Mouse (Mus musculus) adrenal gland, adult (tissue): ENCODE data around the gene Manf.

Experiments
- DNase-seq, 2 experiments: peaks; one replicate each; pipeline ENCODE4 v3.0.0; 2022 to 2023; ENCODE audit warnings: low spot score in 1 of 2; ENCODE audit not compliant: inconsistent age in 2 of 2

Gene Manf

GRCm38 (mm10) chr9:106891829-106892551 is at the start of gene Manf:
TSS of gene Manf (minus strand) at chr9:106891979.
- peak; percentile 99 for DNase-seq

DNA sequence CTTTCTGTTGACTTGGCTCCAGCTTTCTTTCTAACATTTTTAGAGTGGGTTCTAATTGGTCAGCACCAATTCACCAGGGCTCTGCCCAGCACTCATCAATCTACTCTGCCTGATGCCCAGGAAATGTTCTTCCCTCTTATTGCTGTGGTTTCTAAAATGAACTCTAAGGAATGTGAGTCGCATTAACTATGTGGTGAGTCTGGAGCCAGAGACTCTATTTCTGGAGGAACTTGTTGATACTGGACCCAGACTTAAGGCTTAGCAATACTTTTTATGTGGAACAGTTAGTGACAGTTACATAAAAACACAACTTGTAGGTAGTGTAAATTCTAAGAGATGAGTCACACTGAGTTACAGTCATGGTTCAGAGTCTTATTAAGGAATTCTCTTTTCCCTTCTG is 43.2 kb upstream of the Manf start:
- DNase-seq: no peak

DNA sequence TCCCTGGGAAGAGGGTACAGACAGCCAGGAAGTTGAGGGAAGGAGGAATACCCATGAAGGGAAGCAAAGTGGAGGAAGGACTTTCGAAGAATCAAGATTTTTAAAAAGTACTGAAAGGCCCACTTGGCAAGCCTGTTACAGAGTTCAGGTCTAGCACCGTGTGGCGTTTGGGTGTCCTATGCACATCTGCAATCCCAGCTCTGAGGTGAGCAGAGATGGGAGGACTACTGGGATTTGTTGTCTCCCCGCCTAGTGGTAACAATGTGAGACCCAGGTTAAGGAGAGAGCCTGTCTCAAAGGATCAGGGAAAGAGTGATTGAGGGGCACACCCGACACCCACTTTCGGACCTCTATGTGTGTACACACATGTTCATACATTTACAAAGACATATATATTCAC is 23.1 kb upstream of the Manf start:
- DNase-seq: no peak

DNA sequence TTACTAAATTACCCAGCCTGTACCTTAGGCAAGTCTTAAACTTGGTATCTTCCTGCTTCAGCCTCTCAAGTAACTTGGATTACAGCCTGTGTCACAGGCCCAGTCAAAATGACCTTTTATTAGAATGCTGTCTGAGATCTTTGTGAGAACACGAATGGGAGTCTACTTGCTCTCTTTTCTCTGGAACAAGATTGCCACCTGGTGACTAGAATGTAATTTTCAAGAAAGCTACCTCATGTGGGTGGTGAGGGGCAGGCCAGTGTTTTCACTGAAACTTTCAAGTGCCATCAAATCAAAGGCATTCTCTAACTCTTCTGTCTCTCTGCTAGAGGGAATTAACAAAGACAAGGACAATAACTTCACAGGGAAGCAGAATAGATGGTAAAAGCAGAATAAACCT is 22.0 kb upstream of the Manf start:
- peak in 1 of 2 experiments; percentile 50 for DNase-seq

GRCm38 (mm10) chr9:106911624-106912023 is 19.8 kb upstream of the Manf start:
- DNase-seq: no peak

GRCm38 (mm10) chr9:106908715-106909114 is 16.9 kb upstream of the Manf start:
- DNase-seq: peak in 1 of 2 experiments; percentile 28

DNA sequence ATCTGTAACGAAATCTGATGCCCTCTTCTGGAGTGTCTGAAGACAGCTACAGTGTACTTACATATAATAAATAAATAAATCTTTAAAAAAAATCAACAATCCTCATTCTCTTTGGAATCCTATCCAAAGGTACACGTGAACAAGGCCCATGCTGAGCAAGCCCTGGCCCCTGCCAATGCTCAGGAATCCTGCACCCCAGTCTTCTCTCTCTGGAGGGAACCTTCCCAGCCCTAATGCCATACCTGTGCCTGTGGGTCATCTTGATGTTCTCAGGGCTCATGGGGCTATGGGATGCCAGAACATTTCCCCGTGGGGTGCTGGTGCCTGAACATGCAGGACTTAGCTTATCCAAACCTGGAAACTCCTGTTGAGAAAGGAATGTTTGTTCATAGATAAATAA is 16.4 kb upstream of the Manf start:
- no peak for DNase-seq

- DNase-seq: no peak
Observed at GRCm38 (mm10) chr9:106906597-106906996, 14.8 kb upstream of the Manf start.

- DNase-seq: peak in 1 of 2 experiments; percentile 77
Observed at GRCm38 (mm10) chr9:106903791-106904134, 12.0 kb upstream of the Manf start.

DNA sequence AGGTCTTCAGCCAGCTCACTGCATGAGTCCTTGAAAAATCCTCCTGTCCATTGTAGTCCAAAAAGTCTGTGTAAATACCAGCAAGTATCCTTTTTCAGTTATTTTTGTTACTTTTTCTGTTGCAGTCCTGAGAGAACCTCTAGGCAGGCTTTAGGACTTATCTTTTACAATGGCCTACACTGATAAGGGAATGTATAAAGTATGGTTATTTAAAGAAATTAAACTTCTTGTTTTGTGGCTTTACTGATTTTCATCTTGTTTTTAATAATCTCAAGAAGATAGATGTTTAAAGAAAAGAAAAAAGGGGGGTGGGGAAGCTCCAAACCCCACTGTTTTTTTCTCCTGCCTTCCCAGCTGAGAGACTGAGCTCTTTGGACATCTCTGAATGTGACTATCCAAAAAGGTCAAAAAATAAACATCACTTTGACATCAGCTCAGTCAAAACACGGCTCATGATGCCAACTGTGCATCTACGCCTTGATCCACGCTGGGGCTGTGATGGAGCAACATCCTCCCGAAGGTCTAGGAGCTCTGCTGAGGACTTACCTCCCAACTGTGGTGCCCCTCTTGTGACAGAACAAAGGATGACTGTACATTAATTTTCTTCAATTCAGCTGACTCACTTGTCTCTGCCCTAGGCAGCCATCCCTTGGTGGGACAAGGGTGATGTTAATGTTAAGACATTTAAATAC is 11.5 kb upstream of the Manf start:
- DNase-seq: no peak

DNA sequence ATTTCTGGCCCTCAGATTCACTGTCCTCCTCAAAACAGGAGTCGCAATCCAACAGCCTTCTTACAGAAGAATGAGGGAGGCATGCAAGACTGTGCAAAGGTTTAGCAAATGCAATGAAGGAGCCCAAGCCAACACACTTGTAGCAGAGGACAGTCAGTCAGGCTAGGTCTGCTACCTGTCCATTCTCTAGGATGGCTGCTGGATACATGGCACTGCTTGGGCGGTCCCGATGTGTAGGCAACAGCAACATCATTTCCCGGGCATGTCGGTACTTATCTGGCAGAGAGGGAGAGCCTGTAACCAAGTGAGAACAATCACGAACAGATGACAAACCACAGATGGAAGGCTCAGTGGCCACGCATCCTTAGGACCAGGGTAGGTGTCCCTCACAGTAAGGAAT is 9.8 kb upstream of the Manf start:
- peak in 1 of 2 experiments; percentile 20 for DNase-seq

- peak in 1 of 2 experiments; percentile 82 for DNase-seq
Observed at GRCm38 (mm10) chr9:106898901-106899300, 7.1 kb upstream of the Manf start.

GRCm38 (mm10) chr9:106893327-106893726 is 1.5 kb upstream of the Manf start:
- DNase-seq: peak in 1 of 2 experiments; percentile 28

DNA sequence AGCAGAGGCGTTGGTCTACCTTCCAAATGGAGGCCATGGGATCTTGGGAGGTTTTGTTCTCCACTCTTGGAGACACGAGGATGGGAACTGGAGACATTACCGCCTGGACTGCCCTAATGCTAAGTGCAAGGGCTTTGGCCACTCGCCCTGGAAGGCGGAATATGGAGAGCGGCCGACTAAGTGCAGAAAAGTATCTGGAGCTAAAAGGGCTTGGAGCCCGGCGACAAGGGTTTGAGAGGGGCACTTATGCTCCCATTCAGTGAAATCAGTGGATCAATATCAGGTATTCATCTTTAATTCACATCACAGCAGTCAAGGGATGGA is 735 bp upstream of the Manf start:
- DNase-seq: no peak

GRCm38 (mm10) chr9:106891341-106891741 is 438 bp downstream of the Manf start:
- no peak for DNase-seq

- DNase-seq: peak; percentile 87 to 94
Observed at GRCm38 (mm10) chr9:106890496-106891240, 1.1 kb downstream of the Manf start.

DNA sequence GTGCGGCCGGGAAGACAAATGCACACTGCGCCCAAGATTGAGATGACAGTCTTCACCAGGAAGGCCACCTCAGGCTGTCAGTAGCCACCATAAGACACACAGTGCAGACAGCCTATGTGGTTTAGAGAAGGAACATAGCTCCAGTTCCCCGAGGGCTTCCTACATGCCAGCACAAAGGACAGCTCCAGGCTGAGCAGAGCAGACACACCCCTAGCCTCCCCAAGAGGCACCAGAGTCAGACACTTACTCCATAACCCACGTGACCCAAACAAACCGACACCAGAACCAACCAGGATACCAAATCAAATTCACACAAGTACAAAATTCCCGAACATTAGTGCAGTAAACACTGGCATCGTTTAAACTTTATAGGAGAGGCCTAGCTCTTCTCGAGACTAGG is 2.5 kb downstream of the Manf start:
- DNase-seq: peak in 1 of 2 experiments; percentile 43

DNA sequence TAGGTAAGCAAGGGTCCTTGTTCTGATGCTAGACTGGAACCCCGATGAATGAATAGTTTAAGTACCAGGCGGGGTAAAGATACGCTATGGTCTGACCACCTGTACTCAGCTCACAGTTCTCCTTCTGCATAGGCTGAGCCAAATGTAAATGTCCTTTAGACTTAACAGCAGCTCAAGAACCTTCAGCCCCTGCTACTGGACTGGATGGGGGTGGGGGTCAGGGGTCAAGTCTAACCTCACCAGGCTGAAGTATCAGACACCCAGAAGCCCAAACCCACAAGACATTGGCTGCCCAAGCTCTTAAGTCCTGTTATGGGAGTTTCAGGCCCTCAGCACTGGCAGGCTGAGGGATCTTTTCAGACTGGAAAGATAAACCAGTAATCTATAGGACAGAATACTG is 3.4 kb downstream of the Manf start:
- peak in 1 of 2 experiments; percentile 37 for DNase-seq

DNA sequence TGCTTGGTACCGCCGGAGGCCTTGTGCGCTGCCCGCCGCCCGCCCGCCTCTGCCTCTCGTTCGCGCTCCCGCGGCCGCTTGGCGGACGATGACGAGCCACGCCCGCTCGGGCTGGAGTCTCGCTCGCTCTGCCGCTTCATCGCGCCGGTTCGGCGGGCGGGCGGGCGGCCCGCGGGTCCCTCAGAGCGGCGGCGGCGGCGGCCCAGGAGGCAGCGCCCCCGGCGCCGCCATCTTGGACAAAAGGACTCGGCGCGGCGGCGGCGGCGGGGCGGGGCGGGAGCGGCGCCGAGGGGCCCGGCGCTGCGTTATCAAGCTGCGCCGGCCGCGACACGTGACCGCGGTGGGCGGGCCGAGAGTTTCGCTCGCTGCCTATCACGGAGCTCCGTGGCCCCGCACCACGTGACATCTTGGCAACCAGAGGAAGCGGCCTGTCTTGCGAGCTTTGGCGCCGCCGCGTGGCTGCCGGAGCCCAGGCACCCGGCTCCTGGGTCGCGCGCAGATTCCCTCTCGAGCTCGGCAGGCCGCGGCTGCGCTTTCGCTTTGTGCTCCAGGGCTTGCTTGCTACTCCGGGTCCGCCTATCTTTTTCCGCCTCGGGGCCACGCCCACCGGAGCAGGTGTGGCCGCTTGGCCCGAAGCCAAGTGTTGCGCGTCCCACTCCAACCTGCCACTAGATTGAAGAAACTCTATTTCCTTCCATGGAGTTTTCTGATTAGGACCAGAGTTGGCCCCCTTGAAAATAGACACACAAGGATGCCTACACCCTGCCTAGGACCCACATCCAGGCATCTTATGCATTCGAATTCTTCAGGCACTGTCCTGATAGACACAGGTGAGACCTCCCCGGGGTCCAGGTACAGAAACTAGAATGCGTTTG is 4.7 kb downstream of the Manf start, which contains the start of gene Rbm15b:
Gene Rbm15b, minus strand, starts transcription at position 601 of the 875 bp plus-strand sequence.
- DNase-seq: peak; percentile 98 to 99

DNA sequence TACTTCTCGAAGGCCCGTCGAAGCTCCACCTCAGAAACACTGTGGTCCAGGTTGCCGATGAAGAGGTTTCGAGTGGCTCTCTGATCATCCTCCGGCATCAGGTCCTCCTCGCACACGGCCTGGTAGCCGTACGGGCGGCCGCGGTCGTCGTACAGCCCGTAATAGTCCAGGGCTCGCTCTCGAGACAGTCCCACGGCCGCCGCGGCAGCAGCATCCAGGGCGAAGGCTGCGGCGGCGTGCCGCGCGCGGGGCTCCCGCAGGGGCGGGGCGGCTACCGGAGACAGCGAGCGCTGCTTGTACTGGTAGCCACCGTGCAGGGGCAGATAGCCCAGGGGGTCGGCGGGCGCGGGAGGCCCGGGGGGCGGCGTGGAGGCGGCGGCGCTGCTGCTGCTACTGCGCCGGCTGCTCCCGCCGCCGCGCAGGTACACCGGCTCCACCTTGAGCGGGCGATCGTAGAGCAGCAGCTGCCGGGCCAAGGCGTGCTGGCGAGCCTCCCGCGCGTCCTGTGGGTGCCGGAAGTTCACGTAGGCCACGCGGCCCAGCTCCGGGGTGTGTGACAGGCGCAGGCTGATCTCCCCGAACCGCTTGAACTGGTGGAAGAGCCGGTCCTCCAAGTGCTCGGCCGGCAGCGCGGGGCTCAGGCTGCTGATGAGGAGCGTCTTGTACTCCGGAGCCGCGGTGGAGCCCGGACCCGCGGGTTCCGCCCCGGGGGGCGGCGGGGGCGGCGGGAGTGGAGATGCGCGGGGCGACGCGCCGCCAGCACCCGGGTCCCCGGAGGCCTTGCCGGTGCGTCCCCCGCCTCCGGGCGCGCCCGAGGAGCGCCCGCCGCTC is 5.7 kb downstream of the Manf start:
- peak; percentile 66 to 79 for DNase-seq
